Mouse (Mus musculus) thymus, postnatal 0 days (tissue): ENCODE measurements around the gene Gpd2. TPM values are rescaled to one million over a fixed set of nuclear protein-coding genes. Genes with fewer than 3 reads are reported as not detected.

ENCODE experiments used
- DNase-seq: peaks from one replicate; pipeline ENCODE4 v3.0.0-alpha.2; 2015; ENCODE audit warnings: low spot score
- polyA plus RNA-seq: library from polyadenylated mRNA; unstranded; fragments of >200 nt; fragmentation: Nextera tagmentation; extraction: Ambion mirVana; gene quantifications from 2 replicates; pipeline ENCODE4 v1.2.1, GENCODE M21; 2015

Gene Gpd2
- polyA plus RNA-seq, 1 experiment from 2014 or later: 24.5 TPM

DNA sequence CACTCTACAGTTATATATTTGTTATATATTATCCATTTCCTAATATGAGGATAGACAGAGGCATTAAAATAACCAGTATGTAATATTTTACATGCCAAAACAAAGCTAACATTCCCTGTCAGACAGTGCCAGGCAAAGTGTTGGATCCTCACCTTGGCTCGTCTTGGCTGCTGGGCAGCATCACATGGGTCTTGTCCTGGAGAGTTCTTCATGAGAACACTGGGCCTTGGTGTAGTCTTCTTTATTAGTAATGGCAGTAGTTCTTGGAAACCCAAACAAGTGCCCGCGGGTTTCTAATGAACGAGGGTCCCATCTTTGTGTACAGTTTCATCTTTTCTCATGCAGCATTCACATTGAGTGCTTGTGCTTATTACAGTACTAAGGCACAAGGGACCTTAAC is 59.8 kb downstream of the Gpd2 start:
- no peak for DNase-seq

GRCm38 (mm10) chr2:57301539-57301938 is 64.1 kb downstream of the Gpd2 start:
- no peak for DNase-seq

DNA sequence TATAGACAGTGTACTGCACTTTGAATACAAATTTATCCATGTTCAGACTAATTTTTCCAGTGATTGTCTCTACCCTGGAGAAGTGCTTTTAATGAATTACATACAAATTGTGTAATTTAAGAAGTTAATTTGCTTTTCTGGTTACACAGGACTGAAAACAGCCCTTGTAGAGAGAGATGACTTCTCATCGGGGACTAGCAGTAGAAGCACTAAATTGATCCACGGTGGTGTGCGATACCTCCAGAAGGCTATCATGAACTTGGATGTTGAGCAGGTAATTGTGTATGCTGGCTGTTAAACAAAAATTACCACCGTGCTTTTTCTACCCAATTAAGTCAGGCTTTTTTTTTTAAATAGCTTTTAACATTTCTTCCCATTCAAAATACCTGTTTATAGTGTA is 66.8 kb downstream of the Gpd2 start:
- DNase-seq: no peak

DNA sequence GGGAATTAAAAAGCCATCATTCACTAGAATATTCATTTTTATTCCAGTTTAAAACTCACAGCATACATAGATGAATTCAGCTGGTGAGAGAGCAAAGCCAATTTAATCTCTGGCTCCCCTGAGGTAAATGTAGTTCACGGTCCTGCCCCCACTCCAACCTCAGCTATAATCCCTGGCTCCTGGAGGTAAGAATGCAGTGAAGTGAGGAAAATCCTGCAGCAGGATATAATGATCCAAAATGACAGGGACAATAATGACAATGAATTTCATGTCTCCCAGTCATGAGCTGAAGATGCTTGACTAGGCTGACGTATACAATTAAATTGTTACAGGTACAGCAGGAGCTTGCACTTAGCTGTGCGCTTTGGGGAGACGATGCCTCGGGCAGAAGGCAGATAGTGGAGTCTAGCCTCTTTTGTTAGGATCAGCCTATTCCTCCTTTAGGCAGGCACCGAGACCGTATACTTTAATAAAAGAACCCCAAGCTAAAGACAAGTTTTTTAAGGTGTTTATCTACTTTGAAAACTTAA is 74.9 kb downstream of the Gpd2 start:
- DNase-seq: no peak

GRCm38 (mm10) chr2:57316055-57316454 is 78.6 kb downstream of the Gpd2 start:
- DNase-seq: peak; percentile 50

- DNase-seq: no peak
Observed at GRCm38 (mm10) chr2:57318336-57318735, 80.9 kb downstream of the Gpd2 start.

- DNase-seq: no peak
Observed at GRCm38 (mm10) chr2:57326091-57326490, 88.7 kb downstream of the Gpd2 start.

DNA sequence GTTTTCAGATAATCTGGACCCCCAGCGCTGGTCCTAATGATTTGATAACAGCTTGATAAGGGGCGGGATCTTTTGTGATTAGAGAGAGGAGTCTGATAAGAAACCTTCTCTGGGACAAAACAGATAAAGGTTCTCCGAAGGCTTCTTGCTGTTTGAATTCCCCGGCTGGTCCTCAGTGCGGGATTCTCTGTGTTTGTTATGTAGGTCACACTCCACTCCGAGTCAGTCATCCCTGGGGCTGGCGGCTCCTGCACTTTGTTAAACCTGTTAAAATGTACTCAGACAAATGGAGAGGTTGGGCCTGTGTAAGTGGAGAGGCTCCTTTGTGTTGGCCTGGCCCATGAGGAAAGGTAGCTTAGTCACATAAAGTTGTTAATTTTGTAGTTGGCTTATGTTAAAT is 91.9 kb downstream of the Gpd2 start:
- no peak for DNase-seq

DNA sequence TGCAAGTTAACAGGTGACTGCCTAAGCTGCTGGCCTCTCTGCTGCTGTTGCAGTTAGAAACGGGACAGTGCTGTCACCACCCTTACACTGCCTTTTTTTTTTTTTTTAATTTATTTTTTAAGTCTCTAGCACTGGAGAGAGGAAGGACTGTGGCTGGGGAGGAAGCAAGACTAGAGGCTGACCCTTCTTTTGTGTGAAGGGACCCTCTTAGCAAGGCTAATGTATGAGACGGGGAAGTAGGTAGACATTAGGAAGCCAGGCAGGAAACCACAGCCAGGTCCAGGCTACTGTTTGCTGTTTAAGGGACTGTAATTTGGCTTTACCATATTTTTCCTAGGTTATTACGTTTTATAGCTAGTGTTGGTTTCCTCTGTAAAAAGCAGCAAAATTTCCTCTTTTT is 93.4 kb downstream of the Gpd2 start:
- DNase-seq: no peak

DNA sequence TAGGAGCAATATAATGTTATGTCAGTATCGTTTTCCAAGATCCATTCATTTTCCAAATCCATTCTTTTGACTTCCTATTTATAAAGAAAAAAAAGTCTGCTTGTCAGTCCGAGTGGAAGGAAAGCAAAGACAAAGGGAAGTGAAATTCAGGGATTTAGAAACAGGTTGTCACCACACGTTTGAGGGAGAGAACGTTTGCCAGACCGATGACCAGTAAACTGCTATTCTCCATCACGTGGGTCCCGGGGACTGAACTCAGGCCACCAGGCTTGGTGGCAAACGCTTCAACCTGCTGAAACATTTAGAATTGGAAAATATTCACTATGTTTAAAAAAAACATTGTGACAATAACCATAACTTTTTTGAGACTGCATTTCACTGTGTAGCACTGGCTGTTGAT is 93.8 kb downstream of the Gpd2 start:
- DNase-seq: no peak

GRCm38 (mm10) chr2:57333481-57333880 is 96.0 kb downstream of the Gpd2 start:
- DNase-seq: no peak

- DNase-seq: no peak
Observed at GRCm38 (mm10) chr2:57335397-57335796, 98.0 kb downstream of the Gpd2 start.

GRCm38 (mm10) chr2:57338779-57339178 is 101.3 kb downstream of the Gpd2 start:
- DNase-seq: no peak

GRCm38 (mm10) chr2:57342910-57343309 is 105.5 kb downstream of the Gpd2 start:
- no peak for DNase-seq

DNA sequence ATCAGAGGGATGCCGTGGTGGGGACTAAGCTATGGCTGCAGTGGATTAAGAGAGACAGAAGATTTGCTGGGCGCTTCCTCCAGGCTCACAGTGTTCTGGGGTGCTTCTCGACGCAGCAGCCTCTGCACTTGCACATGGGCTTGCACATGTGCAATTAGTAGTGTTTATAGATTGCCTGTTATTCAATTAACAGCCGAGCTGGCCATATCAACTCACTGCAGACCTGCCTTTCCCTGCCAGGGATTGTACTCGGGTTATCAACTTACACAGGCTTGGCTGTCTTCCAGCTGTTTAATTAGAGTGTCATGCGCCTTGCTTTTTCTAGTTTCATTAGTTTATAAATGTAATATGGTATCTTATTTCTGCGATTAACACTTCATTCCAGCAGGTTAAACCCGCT is 113.2 kb downstream of the Gpd2 start:
- DNase-seq: no peak

DNA sequence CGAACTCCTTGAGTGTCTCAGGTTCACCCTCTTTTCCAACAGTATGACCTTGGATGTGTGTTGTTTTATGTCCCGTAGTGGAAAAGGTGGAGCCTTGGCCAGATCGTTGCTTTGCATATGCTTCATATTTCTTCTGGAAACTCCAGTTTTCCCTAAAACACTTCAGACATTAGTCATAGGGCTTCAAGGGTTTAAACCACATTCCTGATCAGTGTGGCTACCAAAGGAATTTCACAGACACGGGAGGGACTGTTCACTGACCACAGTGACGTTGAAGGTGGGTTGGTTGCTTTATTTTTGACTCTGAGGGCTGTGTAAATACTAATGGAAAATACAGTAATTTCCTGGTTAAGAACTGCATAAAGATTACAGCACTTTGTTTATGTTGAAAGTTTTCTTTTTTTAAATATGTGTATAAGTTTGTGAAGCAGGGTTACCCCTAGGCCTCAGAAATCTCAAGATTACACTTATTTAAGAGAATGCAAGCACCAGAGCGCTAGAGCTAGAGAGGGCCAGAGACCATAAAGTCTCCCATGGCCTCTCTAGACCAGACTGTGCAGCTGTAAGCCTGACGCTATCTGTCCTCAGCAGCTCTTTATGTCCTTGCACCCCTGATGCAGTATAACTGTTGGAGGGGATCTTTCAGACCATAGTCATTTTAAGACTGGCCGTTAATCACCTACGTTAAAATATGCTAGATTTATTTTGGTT is 116.4 kb downstream of the Gpd2 start:
- no peak for DNase-seq

DNA sequence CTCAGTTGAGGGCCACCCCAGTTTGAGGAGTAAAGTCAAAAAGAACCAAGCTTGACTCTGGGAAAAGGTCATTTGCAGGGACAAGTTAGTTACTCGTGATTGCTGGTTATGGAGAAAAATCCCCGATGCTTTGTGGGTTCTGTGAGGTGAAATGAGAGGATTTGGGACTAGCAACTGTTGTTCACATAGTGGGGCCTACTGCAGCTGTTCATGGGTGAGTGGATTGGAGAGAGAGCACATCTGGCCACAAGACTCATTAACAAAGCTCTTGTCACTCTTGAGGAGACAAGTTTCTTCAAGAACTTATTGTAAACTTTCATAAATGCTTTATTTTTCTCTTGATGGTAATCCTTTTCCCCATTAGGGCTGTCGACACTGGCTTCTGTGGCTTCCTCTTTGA is 117.4 kb downstream of the Gpd2 start:
- DNase-seq: no peak

GRCm38 (mm10) chr2:57356222-57356822 is 118.9 kb downstream of the Gpd2 start:
- no peak for DNase-seq

- DNase-seq: peak; percentile 26
Observed at GRCm38 (mm10) chr2:57362503-57362902, 125.1 kb downstream of the Gpd2 start.

GRCm38 (mm10) chr2:57374647-57375046 is 137.2 kb downstream of the Gpd2 start:
- no peak for DNase-seq

GRCm38 (mm10) chr2:57375138-57375837 is 137.9 kb downstream of the Gpd2 start:
- DNase-seq: no peak

- DNase-seq: no peak
Observed at GRCm38 (mm10) chr2:57378147-57378889, 140.9 kb downstream of the Gpd2 start.
